Mouse (Mus musculus): ENCODE results near the gene Nfkbie.

DNA sequence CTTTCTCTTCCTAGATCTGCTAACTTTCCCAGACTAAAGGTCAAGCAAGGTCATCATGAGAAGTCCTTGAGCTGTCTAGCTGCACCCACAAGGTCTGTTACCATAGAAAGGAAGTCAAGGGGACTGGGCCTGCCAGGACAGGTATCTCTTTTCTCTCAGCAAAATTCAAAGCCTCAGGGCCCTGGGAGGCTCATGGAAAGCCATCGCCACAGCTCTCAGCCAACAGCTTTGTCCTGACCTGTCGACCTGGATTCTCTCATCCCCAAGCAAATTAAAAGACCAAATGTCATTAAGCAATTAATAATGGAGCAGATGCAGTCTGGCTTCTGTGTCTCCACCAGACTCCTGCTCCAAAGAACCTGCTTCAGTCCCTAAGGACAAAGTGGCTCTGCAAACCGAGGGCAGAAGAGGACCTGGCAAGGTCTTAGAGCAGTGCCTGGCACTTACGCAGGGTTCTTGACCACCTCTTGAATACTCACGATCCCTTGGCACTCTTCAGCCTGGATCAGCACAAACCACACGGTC lies 49.5 kb upstream of the Nfkbie start:
- no peak for TF ChIP-seq CHD2 (IDR thresholded peaks at IDR 0.05; ENCODE audit: low read length)
- no peak for TF ChIP-seq PAX5 (IDR thresholded peaks at IDR 0.05; ENCODE audit: low read length)
- no peak for TF ChIP-seq MEF2A (IDR thresholded peaks at IDR 0.05; ENCODE audit: borderline replicate concordance, low read depth, low read length)
- no peak for TF ChIP-seq USF1 (IDR thresholded peaks at IDR 0.05; ENCODE audit: low read depth, low read length)
- no peak for TF ChIP-seq CTCF (conservative IDR thresholded peaks at IDR 0.05 in 1 of 2, IDR thresholded peaks at IDR 0.05 in 1 of 2; ENCODE audit: low read depth in 2 of 2, low read length in 2 of 2)
- TF ChIP-seq TBP (conservative IDR thresholded peaks at IDR 0.05; ENCODE audit: low read depth, low read length), result no peak
- no peak for TF ChIP-seq CHD1 (IDR thresholded peaks at IDR 0.05; ENCODE audit: low read depth, low read length)
- no peak for TF ChIP-seq ELF1 (IDR thresholded peaks at IDR 0.05; ENCODE audit: low read depth, low read length)
- TF ChIP-seq MAZ (IDR thresholded peaks at IDR 0.05; ENCODE audit: low read depth, low read length), result no peak
- no peak for TF ChIP-seq KAT2A (IDR thresholded peaks at IDR 0.05; ENCODE audit: insufficient replicate concordance, low read length)

All from CH12.LX (cell line).